In genomic region chr11:23665798-23666501, GRCm38 (mm10) we compare ENCODE assay signal across 8 mouse cellular contexts. TPM values are rescaled to one million over a fixed set of nuclear protein-coding genes. Genes with fewer than 3 reads are reported as not detected.
DNase-seq lines count a peak whose midpoint lies in the region; ATAC-seq lines count a peak whose summit lies in the region.

Pex13 (minus strand) TSS chr11:23665959.

- no peaks in the 10 kb centered on the region for H3K27me3 ChIP-seq in intestine, embryonic 14.5 days (replicated peaks; ENCODE audit: control insufficient read depth, insufficient read depth, low read length)

- peak within 1 kb of the TSS; percentile 89 for H3K4me3 ChIP-seq in intestine, embryonic 14.5 days (ENCODE audit: low read depth, low read length)

- peak within 1 kb of the TSS; percentile 73 for H3K4me2 ChIP-seq in intestine, embryonic 14.5 days (ENCODE audit: low read length)

- DNase-seq in adrenal gland, adult (ENCODE audit: inconsistent age in 2 of 2, low spot score in 1 of 2), result peak; percentile 94 to 98
- DNase-seq in embryo, embryonic 10.5 days (ENCODE audit: low spot score), result peak; percentile 98
- peak; percentile 92 for DNase-seq in gastrocnemius, postnatal 25 days
- DNase-seq in intestine, embryonic 14.5 days (ENCODE audit: low spot score), result peak; percentile 98
- DNase-seq in left cerebral cortex, postnatal 14 days (ENCODE audit: low spot score in 2 of 2), result peak; percentile 91 to 92
- peak; percentile 99 for DNase-seq in mesoderm, embryonic 11.5 days (ENCODE audit: low read depth, low spot score)
- DNase-seq in right cerebral cortex, postnatal 36 days (ENCODE audit: low spot score in 2 of 2), result peak; percentile 83 to 84
- DNase-seq in yolk sac, embryonic 10.5 days (ENCODE audit: low spot score), result peak; percentile 98

- H3K9me3 ChIP-seq in intestine, embryonic 14.5 days (ENCODE audit: control insufficient read depth, low read length), result no peaks in the 10 kb centered on the region

- WGBS in intestine, embryonic 14.5 days, result under 1% methylated on average over 48 of the region's 49 CpGs

- intact Hi-C loops in left cerebral cortex, postnatal 14 days (cut with DNase I), result loop anchor here (5.0 kb wide), 1 partner anchor 34 kb away; the partner anchor contains the start of gene 0610010F05Rik

- peak; percentile 96 for ATAC-seq in intestine, embryonic 14.5 days (replicated peaks; ENCODE audit: low FRiP score, low TSS enrichment, low read depth)

- 0 out of 2 replicates have a peak, but pooled peaks cover 3% of the 10 kb centered on the region for H3K4me1 ChIP-seq in intestine, embryonic 14.5 days (replicated peaks; ENCODE audit: control insufficient read depth, insufficient read depth, low read length)

- H3K9ac ChIP-seq in intestine, embryonic 14.5 days (ENCODE audit: low read length), result peak within 1 kb of the TSS; percentile 85

- H3K27ac ChIP-seq in intestine, embryonic 14.5 days (ENCODE audit: low read depth), result peak within 1 kb of the TSS; percentile 86

- H3K36me3 ChIP-seq in intestine, embryonic 14.5 days (ENCODE audit: control insufficient read depth, insufficient read depth, low read length), result 0 out of 2 replicates have a peak, but pooled peaks cover 1% of the 10 kb centered on the region

RNA-seq across cellular contexts. Expression of gene Pex13, which starts in this region (rescaled TPM):
- 10 to 100 TPM; 15.3 to 19.2 TPM for total RNA-seq in gastrocnemius, postnatal 25 days (2021)
- 25.8 and 31.7 TPM in 2 replicates for polyA plus RNA-seq in intestine, embryonic 14.5 days (2014; fragmentation: Nextera tagmentation; extraction: Ambion mirVana)
- total RNA-seq in left cerebral cortex, postnatal 14 days (2021), result 10 to 100 TPM; 21.6 to 28.7 TPM

Comparison
In these comparisons a context has a peak if more than half of its experiments do, and no peak if none do; other contexts are left out.
1. Peak in every context shown above with its lines: DNase-seq, ATAC-seq, H3K4me3 ChIP-seq and H3K27ac ChIP-seq.